Mouse (Mus musculus) neural tube, embryonic 13.5 days (tissue): ENCODE data around the gene Cfap100. TPM values are rescaled to one million over a fixed set of nuclear protein-coding genes. Genes with fewer than 3 reads are reported as not detected.

Experiments used
- ATAC-seq: fragments of 200-750 bp; cut with Nextera tagmentation; 2 replicates; pipeline ENCODE4 v1.8.0; 2017; ENCODE audit warnings: low read depth, mild to moderate bottlenecking, moderate TSS enrichment, moderate library complexity
- H3K27ac ChIP-seq: fragments of 300-500 bp; sonication (generic); replicated peaks from 2 replicates; pipeline ENCODE4 v1.5.1; 2015; ENCODE audit warnings: moderate library complexity, mild to moderate bottlenecking, inconsistent platforms
- H3K27me3 ChIP-seq: fragments of 300-500 bp; sonication (generic); 2 replicates; pipeline ENCODE4 v1.6.1; 2015; ENCODE audit warnings: mild to moderate bottlenecking, inconsistent platforms
- H3K36me3 ChIP-seq: fragments of 300-500 bp; sonication (generic); 2 replicates; pipeline ENCODE4 v1.6.1; 2015; ENCODE audit warnings: mild to moderate bottlenecking, inconsistent platforms
- H3K4me1 ChIP-seq: fragments of 300-500 bp; sonication (generic); replicated peaks from 2 replicates; pipeline ENCODE4 v1.6.1; 2015; ENCODE audit warnings: inconsistent platforms
- H3K4me2 ChIP-seq: fragments of 300-500 bp; sonication (generic); 2 replicates; pipeline ENCODE4 v1.6.1; 2015; ENCODE audit warnings: inconsistent platforms, mild to moderate bottlenecking, moderate library complexity
- H3K4me3 ChIP-seq: fragments of 300-500 bp; sonication (generic); 2 replicates; pipeline ENCODE4 v1.5.1; 2015; ENCODE audit warnings: mild to moderate bottlenecking, inconsistent platforms
- H3K9ac ChIP-seq: fragments of 300-500 bp; sonication (generic); 2 replicates; pipeline ENCODE4 v1.6.1; 2015; ENCODE audit warnings: moderate library complexity, mild to moderate bottlenecking, inconsistent platforms
- H3K9me3 ChIP-seq: fragments of 300-500 bp; sonication (generic); 2 replicates; pipeline ENCODE4 v1.6.1; 2016; ENCODE audit warnings: inconsistent platforms
- WGBS: fragments of 180-500 bp; shearing (Covaris S2); methylation state at CpG from one replicate; pipeline ENCODE4 v1.1.7; 2015; 5-methylcytosine and 5-hydroxymethylcytosine counted together
- polyA plus RNA-seq: library from polyadenylated mRNA; unstranded; fragments of >200 nt; fragmentation: Nextera tagmentation; extraction: Ambion mirVana; gene quantifications from 2 replicates; pipeline ENCODE4 v1.2.1, GENCODE M21; 2015

Gene Cfap100
- polyA plus RNA-seq = 4.1 and 6.6 TPM in 2 replicates

DNA sequence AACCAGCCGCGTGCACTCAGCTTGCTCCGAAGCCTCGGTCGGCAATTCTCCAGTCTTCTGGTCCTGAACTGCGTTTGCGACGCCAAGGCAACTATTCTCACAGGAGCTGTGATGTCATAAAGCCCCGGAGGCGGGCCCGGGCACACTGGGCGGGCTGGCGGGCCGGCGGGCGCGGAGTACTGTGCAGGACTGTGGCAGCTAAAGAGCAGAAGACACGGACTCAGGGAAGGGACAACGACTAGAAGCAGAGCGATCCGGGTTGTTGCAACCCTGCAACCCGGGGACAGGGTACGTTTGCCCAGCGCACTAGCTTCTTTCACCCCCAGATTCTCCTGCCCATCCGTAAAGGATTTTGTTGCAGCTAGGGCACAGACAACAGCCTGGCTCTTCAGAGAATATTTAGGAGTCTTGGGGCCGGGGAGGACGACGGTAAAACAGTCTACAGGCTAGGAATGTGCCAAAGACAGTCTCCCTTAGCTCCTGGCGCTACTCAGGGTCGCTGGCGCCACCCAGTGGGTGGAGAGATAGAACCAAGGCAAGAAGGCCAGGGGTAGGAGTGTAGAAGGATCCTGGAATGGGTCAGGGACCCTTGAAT, at the start of gene Cfap100:
Gene Cfap100 (minus strand): TSS at position 418 of the 595 bp plus-strand sequence.
- under 1% methylated on average over 31 of the region's 31 CpGs for WGBS
- peaks cover 21% of the 10 kb centered on the region for H3K4me1 ChIP-seq
- H3K4me2 ChIP-seq = peak within 1 kb of the TSS; percentile 66
- H3K9ac ChIP-seq = peak within 1 kb of the TSS; percentile 69
- ATAC-seq = peak; percentile 87
- peak within 1 kb of the TSS; percentile 41 for H3K4me3 ChIP-seq
- peaks cover 20% of the 10 kb centered on the region for H3K27me3 ChIP-seq
- no peaks in the 10 kb centered on the region for H3K9me3 ChIP-seq
- H3K27ac ChIP-seq = peak within 1 kb of the TSS; percentile 77
- no peaks in the 10 kb centered on the region for H3K36me3 ChIP-seq

DNA sequence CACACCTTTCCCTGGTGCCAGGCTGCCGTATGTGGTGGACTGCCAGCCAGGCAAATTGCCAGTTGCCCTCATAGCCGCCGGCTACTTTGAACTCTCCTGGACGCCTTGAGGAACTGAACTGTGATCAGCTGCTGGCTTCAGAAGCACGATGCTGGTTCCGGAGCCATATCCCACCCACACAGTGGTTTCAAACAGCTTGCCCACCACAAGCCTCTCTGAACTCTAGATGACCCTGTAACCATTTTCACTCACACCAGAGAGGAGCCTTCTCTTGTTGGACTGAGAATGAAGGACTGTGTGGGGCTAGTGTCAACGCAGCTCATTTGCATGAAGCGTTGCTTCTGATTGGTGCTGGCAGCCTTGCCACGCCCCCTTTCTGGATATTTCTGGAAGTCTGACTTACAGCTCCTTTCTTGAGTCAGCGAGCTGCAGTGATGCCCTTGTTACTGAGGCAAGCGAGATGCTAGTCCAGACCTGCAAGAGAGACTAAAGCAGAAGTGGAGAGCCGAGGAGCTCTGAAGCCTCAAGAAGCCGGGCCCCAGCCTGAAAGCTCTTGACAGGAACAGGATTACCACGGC, 48.4 kb upstream of the Cfap100 start:
- Histone ChIP-seq H3K9ac (no peak overlapping the region), H3K27me3 (no peaks in the 10 kb centered on the region), H3K27ac (no peak overlapping the region), H3K36me3 (no peaks in the 10 kb centered on the region), H3K4me2 (no peak overlapping the region), H3K4me3 (no peak overlapping the region), H3K9me3 (no peaks in the 10 kb centered on the region), H3K4me1 (peaks cover 7% of the 10 kb centered on the region)
- 60% methylated on average over 14 of the region's 14 CpGs for WGBS
- ATAC-seq = no peak

DNA sequence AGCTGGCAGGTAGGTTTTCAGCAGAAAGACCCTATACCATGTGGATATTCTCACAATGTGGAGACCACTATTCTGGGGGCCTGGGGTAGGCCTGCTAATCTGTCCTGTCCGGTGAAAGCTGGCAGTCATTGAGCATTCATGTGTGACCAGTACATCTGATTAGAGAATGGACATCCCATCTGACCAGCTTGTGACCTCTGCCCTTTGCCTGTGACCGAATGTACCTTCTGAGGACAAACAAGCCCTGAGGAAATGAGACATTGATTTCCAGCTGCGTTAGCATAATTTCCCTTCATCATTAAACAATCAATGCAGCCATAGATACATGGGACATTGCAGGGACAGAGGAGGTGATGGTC, 47.2 kb upstream of the Cfap100 start:
- peaks cover 17% of the 10 kb centered on the region for H3K4me1 ChIP-seq
- WGBS = 84% methylated on average over 3 of the region's 3 CpGs
- no peaks in the 10 kb centered on the region for H3K9me3 ChIP-seq
- H3K9ac ChIP-seq = no peak overlapping the region
- no peak overlapping the region for H3K4me3 ChIP-seq
- no peak overlapping the region for H3K27ac ChIP-seq
- H3K4me2 ChIP-seq = no peak overlapping the region
- no peak for ATAC-seq
- H3K36me3 ChIP-seq = no peaks in the 10 kb centered on the region
- no peaks in the 10 kb centered on the region for H3K27me3 ChIP-seq

DNA sequence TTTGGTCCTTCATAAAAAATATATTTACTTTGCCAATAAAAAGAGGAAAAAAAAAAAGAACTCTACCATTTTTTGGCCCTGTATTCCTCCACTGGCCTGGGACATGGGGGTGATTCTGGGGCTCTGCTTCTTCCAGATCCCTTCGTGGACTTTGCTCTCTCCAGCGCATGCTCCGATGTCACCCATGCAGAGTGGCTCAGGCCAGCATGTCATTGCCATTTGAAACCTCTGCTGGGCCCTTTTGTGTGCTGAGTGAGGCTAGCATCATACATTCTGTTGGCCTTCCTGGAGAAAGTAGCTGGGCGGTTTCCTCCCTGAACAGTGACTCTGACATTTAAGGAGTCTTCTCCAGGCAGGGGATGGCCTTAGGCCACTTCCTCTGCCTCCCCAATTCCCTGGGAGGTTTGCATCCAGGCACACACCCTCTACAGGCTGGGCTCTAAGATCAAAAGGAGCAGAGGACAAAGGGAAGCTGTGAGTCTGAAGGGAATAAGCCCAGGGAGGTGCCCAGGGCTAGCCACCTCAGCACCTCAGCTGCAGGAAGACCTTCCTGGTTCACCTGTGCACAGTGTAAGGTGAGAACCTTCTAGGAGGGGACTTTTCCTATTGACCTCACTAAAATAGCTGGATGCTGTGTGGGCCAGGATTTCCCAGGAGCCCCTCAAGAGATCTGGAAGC, 46.7 kb upstream of the Cfap100 start:
- ATAC-seq = no peak

DNA sequence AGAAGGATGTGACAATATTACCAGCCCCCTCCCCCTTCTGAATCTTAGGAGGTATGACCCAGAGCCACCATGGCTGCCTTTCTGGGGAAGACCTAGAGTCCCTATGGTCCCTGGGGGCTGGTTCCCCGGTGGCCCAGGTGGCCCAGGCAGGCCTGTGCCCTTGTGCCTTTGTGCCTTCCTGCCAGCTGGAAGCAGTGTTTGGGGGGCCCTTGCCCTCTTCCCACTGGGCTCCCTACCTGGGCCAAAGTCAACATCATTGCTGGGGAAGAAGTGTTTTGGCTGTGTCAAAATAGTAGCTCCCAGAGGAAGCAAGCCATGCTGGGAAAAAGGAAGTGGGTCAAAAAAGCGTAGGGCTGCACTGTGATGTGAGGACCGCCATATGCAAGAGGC, 45.8 kb upstream of the Cfap100 start:
- WGBS = 77% methylated on average over 3 of the region's 3 CpGs
- Histone ChIP-seq H3K36me3 (no peaks in the 10 kb centered on the region), H3K27ac (no peak overlapping the region), H3K9ac (no peak overlapping the region), H3K4me2 (no peak overlapping the region), H3K4me3 (no peak overlapping the region), H3K27me3 (no peaks in the 10 kb centered on the region), H3K4me1 (peaks cover 20% of the 10 kb centered on the region), H3K9me3 (no peaks in the 10 kb centered on the region)
- no peak for ATAC-seq

More for the DNA sequence above, 46.7 kb upstream of the Cfap100 start:
- Histone ChIP-seq H3K4me2 (no peak overlapping the region), H3K9me3 (no peaks in the 10 kb centered on the region), H3K4me3 (no peak overlapping the region), H3K36me3 (no peaks in the 10 kb centered on the region), H3K9ac (no peak overlapping the region), H3K4me1 (peaks cover 20% of the 10 kb centered on the region), H3K27ac (no peak overlapping the region), H3K27me3 (no peaks in the 10 kb centered on the region)
- 69% methylated on average over 4 of the region's 4 CpGs for WGBS

DNA sequence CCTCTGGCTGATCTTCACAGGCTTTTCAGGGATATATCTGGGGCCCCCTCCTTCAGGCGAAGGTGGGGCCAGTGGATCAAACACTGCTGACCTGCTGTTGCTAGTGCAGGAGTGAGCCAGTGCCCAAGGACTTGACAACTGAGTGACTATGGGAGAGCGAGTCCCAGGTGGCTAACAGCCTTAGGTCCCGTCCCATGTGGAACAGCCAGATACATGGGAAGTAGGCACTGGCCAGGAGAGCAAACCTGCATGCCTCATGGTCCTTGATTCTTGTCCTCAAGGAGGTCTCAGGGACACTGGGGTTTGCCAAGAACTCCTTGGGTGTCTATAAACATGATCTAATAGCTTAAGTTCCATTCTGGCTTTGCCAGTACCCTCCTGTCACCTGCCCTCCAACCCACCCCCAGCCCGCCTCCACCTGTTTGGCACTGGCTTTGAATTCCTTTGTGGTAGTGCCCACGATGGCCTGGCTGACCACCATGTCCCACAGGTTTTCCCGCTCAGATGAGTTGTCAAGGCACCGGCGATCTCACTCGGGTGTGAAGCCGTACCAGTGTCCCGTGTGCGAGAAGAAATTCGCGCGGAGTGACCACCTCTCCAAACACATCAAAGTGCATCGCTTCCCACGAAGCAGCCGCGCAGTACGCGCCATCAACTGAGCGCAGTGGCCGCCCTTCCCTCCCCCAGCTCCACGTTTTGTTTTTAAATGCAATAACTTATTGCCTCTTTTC, 45.2 kb upstream of the Cfap100 start:
- no peak overlapping the region for H3K4me3 ChIP-seq
- H3K27me3 ChIP-seq = no peaks in the 10 kb centered on the region
- H3K36me3 ChIP-seq = no peaks in the 10 kb centered on the region
- H3K9me3 ChIP-seq = no peaks in the 10 kb centered on the region
- peaks cover 20% of the 10 kb centered on the region for H3K4me1 ChIP-seq
- no peak overlapping the region for H3K4me2 ChIP-seq
- H3K9ac ChIP-seq = no peak overlapping the region
- 94% methylated on average over 24 of the region's 24 CpGs for WGBS
- no peak overlapping the region for H3K27ac ChIP-seq
- no peak for ATAC-seq

DNA sequence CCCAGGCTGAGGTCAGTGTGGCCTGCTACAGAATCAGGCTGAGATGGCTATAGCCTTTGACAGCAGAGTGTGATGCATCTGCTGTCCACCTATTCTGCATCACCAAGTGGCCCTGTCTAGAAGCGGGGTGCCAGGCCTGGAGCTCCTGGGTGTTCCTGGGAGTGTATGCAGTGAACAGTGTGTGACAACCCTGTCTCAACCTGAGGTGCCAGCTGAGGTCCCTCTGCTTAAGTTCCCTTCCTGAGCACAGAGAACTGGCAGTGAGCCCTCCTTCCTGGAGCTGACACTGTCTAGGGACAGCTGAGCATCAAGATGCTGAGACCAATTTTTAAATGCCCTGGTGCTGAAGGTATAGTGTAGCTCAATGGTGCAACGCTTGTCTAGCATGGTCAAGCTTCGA, 44.1 kb upstream of the Cfap100 start:
- no peak for ATAC-seq
- Histone ChIP-seq H3K27me3 (no peaks in the 10 kb centered on the region), H3K4me1 (peaks cover 20% of the 10 kb centered on the region), H3K9ac (no peak overlapping the region), H3K4me3 (no peak overlapping the region), H3K9me3 (no peaks in the 10 kb centered on the region), H3K27ac (no peak overlapping the region), H3K36me3 (peaks cover 4% of the 10 kb centered on the region; the same call in 1 of the 2 replicates), H3K4me2 (no peak overlapping the region)
- 95% methylated on average over 3 of the region's 3 CpGs for WGBS

DNA sequence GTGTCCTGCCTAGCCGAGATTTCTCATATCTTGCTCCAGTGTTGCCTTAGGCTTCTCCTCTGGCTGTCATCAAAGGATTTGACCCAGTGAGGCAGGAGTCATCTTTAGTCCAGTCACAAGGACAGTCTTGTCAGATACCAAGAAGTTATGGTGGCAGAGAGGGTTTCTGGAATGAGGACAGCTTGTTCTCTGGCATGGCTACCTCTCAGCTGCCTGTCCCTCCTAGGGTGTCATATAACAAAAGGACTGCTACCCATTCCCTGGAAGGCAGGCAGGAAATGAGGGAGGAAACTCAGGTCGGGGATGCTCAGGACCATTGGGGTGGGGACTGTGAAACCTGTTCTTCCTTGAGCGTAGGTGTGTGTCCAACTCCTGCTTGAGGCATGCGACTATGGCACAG, 43.5 kb upstream of the Cfap100 start:
- H3K4me2 ChIP-seq = no peak overlapping the region
- H3K4me3 ChIP-seq = no peak overlapping the region
- WGBS = 80% methylated on average over 4 of the region's 4 CpGs
- peaks cover 17% of the 10 kb centered on the region for H3K4me1 ChIP-seq
- no peaks in the 10 kb centered on the region for H3K27me3 ChIP-seq
- H3K36me3 ChIP-seq = peaks cover 8% of the 10 kb centered on the region
- no peak for ATAC-seq
- no peak overlapping the region for H3K9ac ChIP-seq
- H3K27ac ChIP-seq = no peak overlapping the region
- no peaks in the 10 kb centered on the region for H3K9me3 ChIP-seq

DNA sequence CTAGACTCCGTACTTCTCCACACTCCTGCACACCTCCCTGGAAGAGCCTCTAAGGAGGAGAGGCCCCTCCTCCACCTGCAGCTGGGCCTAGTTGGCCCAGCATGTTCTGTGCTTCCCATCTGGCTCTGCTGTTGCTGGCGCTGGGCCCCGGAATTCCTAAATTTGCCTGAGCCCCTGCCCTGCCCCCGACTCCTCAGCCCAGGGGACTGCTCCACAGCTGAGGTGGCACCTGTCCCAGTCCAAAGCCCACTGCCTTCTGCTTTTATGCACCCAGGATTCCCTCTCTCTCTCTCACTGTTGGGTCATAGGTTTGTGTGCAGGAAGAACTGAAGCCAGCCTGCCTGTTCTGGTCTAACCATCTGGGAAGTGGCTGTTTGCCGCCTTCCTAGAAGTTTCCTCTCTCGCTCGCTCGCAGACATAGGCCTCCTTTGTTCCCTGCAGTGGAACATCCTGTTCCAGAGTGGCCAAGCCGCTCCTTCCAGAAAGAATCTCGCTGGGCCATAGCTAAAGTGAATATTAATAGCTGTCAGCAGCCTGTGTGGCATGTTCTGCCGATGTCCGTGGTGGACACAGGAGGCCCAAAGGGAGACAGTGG, 42.4 kb upstream of the Cfap100 start:
- Histone ChIP-seq H3K4me3 (no peak overlapping the region), H3K4me1 (peaks cover 12% of the 10 kb centered on the region), H3K27me3 (no peaks in the 10 kb centered on the region), H3K27ac (peak overlapping the region; percentile 53; the same call in 1 of the 2 replicates), H3K4me2 (no peak overlapping the region), H3K9ac (no peak overlapping the region), H3K9me3 (no peaks in the 10 kb centered on the region), H3K36me3 (peaks cover 10% of the 10 kb centered on the region)
- no peak for ATAC-seq
- WGBS = 56% methylated on average over 12 of the region's 12 CpGs

DNA sequence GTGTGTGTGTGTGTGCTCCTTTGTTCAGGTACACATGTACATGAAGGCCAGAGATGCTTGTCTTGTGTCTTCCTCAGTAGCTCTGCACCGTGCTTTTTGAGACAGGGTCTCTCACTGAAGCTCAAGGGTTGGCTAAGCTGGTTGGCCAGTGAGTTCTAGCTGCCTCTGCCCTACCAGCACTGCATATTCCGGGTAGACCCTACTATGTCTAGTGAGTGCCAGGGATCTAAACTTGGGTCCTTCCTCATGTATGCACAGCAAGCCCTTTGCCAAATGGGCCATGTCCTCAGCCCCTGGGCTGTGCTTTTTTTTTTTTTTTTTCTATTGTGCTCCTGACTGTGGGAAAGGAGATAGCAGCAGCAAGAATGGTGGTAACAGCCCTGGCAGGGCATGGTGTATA, 41.7 kb upstream of the Cfap100 start:
- Histone ChIP-seq H3K4me2 (no peak overlapping the region), H3K9me3 (no peaks in the 10 kb centered on the region), H3K4me1 (peaks cover 12% of the 10 kb centered on the region), H3K4me3 (no peak overlapping the region), H3K27ac (no peak overlapping the region), H3K27me3 (no peaks in the 10 kb centered on the region), H3K9ac (no peak overlapping the region), H3K36me3 (peaks cover 10% of the 10 kb centered on the region)
- 88% methylated on average over 2 of the region's 2 CpGs for WGBS
- ATAC-seq = no peak

DNA sequence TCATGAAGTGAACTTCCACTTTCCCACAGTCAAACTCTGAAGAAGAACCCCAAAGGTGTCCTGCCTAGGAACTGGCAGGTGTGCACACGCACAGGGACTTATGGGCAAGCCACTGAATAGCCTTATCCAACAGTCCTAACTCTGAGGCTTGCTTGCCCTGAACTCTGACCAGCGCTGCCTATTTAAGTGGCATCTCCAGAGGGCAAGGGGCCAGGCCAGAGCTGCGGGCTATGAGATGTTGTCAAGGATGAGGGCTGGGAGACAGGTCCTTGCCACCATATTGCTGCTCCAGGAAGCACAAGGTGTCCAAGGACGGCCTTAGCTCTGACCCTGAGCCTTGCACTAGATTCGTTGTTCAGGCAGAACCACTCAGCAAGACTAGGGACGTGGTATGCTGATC, 40.4 kb upstream of the Cfap100 start:
- Histone ChIP-seq H3K36me3 (peaks cover 10% of the 10 kb centered on the region), H3K4me3 (no peak overlapping the region), H3K4me1 (peaks cover 20% of the 10 kb centered on the region), H3K27me3 (peaks cover 12% of the 10 kb centered on the region), H3K9ac (no peak overlapping the region), H3K27ac (no peak overlapping the region), H3K4me2 (no peak overlapping the region), H3K9me3 (no peaks in the 10 kb centered on the region)
- 92% methylated on average over 6 of the region's 6 CpGs for WGBS
- no peak for ATAC-seq

DNA sequence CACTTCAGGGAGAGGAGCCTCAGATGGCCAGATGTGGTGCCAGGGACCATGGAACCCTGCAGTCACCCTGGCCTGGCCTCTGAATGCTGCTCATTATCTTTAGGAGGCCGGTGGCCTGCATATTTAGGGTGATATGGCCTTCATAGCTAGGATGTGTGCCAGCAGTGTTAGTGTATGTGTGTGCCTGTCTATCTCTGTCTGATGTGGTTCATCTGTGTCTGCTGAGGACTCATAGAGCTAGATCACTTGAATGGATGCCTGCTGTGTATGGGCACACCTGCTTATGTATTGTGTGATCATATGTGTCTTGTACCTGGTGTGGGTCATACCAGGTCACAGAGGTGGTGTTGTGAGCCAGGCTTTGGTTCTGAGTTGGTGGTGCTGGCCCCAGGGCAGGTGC, 39.6 kb upstream of the Cfap100 start:
- Histone ChIP-seq H3K36me3 (peaks cover 10% of the 10 kb centered on the region), H3K9ac (0 out of 2 replicates have a peak overlapping the region, but pooled peaks have one; percentile 22), H3K4me2 (no peak overlapping the region), H3K4me3 (no peak overlapping the region), H3K27ac (no peak overlapping the region), H3K27me3 (peaks cover 20% of the 10 kb centered on the region), H3K4me1 (peaks cover 29% of the 10 kb centered on the region), H3K9me3 (no peaks in the 10 kb centered on the region)
- no peak for ATAC-seq
- WGBS = 91% methylated on average over 1 of the region's 1 CpGs
